Mouse (Mus musculus): ENCODE data around the gene Prpf39.

- TF ChIP-seq GATA1 (IDR thresholded peaks at IDR 0.05; ENCODE audit: low read length) (no peak), TAL1 (IDR thresholded peaks at IDR 0.05; ENCODE audit: low read length) (no peak)
Observed at GRCm38 (mm10) chr12:65048799-65049198, 12.7 kb downstream of the Prpf39 start.

All from erythroblast, embryonic 14.5 days (primary cell).